Mouse (Mus musculus): ENCODE results near the gene Fgf3.

Fgf3 gene

GRCm38 (mm10) chr7:144837891-144838488 lies at the start of gene Fgf3:
TSS of gene Fgf3 (plus strand) at chr7:144838083.
- DNase-seq (ENCODE audit: low read depth): no peak

DNA sequence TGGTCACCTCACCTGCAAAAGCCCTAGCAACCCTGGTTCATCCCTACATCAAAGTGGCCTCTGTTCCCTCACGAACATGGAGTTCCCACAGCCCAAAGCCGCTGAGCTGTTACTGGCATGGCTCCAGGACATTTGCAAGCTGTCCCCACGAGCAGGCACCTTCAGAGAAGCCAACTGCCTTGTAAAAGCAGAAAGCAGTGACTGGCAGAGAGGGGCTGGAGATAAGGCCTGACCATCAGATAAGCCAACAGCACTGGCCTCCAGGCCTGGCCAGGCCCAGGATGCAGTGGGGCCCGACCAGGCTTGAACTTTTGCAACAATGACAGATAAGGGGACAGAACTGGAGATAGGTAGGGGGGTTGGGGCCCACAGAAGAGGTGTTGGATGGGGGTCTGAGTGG lies 49.3 kb upstream of the Fgf3 start:
- DNase-seq (ENCODE audit: low read depth): no peak

GRCm38 (mm10) chr7:144789601-144790556 lies 48.0 kb upstream of the Fgf3 start:
- DNase-seq (ENCODE audit: low read depth): no peak

- DNase-seq (ENCODE audit: low read depth): no peak
These were observed 46.5 kb upstream of the Fgf3 start for GRCm38 (mm10) chr7:144791426-144791825.

- DNase-seq (ENCODE audit: low read depth): no peak
These were observed 44.6 kb upstream of the Fgf3 start for GRCm38 (mm10) chr7:144793296-144793695.

GRCm38 (mm10) chr7:144795976-144796474 lies 41.9 kb upstream of the Fgf3 start:
- no peak for DNase-seq (ENCODE audit: low read depth)

- no peak for DNase-seq (ENCODE audit: low read depth)
These were observed 40.7 kb upstream of the Fgf3 start for GRCm38 (mm10) chr7:144796986-144797735.

- no peak for DNase-seq (ENCODE audit: low read depth)
These were observed 39.4 kb upstream of the Fgf3 start for GRCm38 (mm10) chr7:144798471-144798870.

DNA sequence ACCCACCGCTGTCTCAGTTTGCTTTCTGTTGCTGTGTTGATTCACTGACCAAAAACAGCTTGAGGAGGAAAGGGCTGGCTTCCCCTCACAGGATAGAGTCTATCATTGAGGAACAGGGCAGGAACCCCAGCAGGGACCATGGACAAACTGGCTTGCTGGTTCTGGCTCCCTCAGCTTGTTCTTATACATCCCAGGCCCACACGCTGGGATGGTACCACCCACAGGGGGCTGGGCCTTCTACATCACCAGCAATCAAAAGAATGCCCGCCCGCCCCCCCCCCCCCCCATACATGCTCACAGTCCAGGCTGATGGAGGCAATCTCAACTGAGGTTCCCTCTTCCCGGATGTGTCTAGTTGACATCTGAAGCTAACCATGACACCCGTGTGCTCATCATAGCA lies 30.8 kb upstream of the Fgf3 start:
- DNase-seq (ENCODE audit: low read depth): no peak

DNA sequence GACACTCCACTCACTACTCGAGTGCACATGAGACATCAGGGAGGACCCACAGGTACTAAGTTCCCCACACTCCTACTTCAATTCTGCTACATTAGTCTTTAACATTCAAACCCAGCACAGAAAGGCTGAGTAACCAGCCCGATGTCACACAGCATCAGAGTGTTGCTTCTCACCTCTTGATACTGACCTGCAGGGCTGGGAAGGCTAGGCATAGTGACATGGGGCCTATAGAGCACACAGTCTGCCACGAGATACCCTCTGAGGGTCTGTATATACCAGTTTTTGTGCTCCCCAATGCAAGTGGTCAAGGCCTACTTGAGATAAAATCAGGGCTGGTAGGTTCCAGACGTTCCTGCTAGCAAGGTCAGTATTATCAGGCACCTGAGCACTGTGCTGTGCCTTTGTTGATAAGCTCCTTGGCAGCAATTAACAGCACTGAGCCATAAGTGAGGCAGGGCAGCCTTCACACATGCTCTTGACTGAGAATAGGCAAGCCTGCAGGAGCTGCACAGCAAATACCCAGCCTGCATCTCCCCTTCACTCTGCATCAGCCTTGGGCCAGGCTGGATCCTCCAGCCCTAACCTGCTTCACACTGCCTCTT lies 29.8 kb upstream of the Fgf3 start:
- DNase-seq (ENCODE audit: low read depth): no peak

- DNase-seq (ENCODE audit: low read depth): no peak
These were observed 26.4 kb upstream of the Fgf3 start for GRCm38 (mm10) chr7:144811521-144811920.

GRCm38 (mm10) chr7:144821901-144822300 lies 16.0 kb upstream of the Fgf3 start:
- no peak for DNase-seq (ENCODE audit: low read depth)

GRCm38 (mm10) chr7:144823988-144824387 lies 13.9 kb upstream of the Fgf3 start:
- no peak for DNase-seq (ENCODE audit: low read depth)

GRCm38 (mm10) chr7:144828369-144828768 lies 9.5 kb upstream of the Fgf3 start:
- no peak for DNase-seq (ENCODE audit: low read depth)

- no peak for DNase-seq (ENCODE audit: low read depth)
These were observed 930 bp downstream of the Fgf3 start for GRCm38 (mm10) chr7:144838522-144839503.

DNA sequence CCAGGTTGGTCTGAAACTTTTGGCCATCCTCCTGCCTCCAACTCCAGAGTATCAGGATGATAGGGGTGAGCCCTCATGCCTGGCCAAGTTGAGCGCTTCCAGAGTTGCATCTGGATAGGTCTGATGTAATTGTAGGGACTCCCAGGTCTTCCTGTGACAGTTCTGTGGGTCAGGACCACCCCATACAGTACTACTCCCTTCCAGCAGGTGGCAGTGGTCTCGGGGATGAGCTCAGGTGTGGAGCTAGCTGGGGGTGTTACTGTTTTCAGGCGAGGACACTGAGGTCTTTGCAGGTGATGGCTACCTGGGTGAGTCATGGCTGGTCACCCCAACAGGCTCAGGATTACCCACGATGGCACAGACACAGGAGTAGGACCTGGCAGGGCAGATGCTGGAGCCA lies 8.3 kb downstream of the Fgf3 start:
- DNase-seq (ENCODE audit: low read depth): no peak

DNA sequence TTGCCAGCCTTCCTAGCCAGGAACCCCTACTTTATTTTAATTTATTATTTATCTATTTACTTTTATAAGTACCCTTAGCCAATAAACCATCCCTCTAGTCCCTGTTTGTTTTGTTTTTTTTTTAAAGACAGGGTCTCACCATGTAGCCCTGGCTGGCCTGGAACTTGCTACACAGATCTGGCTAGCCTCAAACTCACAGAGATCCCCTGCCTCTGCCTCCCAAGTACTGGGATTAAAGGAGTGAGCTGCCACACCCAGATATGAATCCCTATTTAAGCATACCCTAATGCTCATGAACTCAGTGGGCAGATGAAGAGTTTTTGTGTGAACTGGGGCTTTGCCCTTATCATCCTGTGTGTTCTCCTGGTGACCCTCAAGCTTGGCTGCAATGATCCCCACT lies 9.2 kb downstream of the Fgf3 start, which contains the start of gene Fgf4:
TSS of gene Fgf4 (plus strand) at position 301 of the 400 bp plus-strand sequence.
- no peak for DNase-seq (ENCODE audit: low read depth)

DNA sequence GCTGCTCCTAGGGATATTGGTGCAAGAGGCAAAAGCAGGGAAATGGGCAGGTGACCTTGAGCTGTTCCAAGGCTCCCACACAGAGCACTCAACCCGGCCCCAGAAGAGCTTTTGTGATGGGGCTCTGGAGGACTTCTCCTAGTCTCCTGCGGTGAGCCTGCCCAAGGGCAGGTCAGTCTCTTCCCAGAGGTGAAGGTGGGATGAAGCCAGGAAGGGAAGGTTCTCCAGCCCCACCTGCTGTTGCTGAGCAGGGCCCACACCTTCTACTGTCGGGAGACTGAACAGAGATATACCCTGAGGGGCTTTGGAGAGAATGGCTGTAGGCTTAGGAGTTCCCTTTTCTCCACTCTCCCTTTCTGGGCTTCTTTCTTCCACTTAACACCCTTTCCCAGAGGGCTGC lies 13.4 kb downstream of the Fgf3 start:
- no peak for DNase-seq (ENCODE audit: low read depth)

DNA sequence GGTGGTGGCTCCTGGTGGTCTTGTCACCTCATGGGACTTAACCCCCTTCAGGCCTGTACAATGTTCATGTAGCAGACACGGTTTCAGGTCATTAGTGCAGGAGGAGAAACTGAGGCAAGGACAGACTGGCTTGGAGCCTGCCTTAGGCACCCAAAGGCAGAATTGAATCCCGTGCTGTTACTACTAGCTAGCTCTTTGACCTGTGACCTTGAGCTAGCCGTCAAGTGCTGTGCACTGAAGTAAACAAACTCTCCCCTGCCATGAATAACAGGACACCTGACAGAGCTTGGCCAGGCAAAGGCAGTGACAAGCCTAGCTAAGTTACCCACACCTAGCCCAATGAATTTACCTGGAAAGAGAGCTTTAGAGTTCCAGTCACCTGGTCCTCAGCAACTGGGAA lies 17.1 kb downstream of the Fgf3 start:
- DNase-seq (ENCODE audit: low read depth): no peak

GRCm38 (mm10) chr7:144857158-144857557 lies 19.3 kb downstream of the Fgf3 start:
- DNase-seq (ENCODE audit: low read depth): no peak
